Mouse (Mus musculus): ENCODE measurements around the gene Klhl21. TPM values are rescaled to one million over a fixed set of nuclear protein-coding genes. Genes with fewer than 3 reads are reported as not detected.

Gene Klhl21
- polyA plus RNA-seq, 1 experiment, result 13.3 TPM

- Histone ChIP-seq H3K27ac (ENCODE audit: insufficient read depth, low read depth, low read length) (no peak overlapping the region), H3K4me3 (ENCODE audit: insufficient read depth, low read length) (no peak overlapping the region), H3K4me1 (ENCODE audit: control insufficient read depth, insufficient read depth, low read length) (peaks cover 3% of the 10 kb centered on the region; the same call in 1 of the 2 replicates)
- no peak for TF ChIP-seq CTCF (IDR thresholded peaks at IDR 0.05; ENCODE audit: low read depth, low read length)
- no peak for TF ChIP-seq POLR2A (IDR thresholded peaks at IDR 0.05; ENCODE audit: borderline replicate concordance, low read depth, low read length)
Measured at GRCm38 (mm10) chr4:152044609-152045008, 36.0 kb downstream of the Klhl21 start.

DNA sequence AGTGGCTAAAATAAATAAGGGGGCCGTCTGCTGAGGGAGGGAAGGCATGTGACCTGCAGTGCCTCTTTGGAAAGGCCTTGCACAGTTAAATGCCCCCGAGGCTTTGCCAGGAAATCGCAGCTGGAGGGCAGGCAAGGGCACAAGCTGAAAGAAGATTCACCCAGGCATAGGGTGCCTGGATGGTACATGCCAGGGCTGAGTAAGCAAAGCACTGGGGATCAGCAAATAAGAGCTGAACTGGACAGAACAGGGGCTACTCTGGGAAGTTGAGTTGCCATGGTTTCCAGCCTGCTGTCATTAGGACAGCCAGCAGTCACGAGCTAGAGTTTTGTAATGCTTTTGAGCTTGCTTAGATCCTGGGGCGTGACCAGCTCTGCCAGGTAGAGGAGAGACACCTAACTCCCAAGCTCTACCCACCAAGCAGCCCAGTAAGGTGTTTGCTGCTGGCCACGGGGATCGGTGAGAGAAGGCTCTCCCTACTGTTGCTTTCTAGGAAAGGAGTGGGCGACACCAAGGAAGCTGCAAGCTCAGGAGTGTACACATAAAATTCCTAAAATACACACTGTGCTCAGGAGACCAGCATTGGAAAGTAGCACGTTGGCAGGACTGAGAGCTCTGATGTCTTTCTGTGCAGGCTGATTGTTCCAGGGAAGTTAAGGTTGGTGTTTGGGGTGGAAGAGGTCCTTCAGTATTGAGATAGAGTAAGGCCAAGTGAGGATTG lies 53.9 kb downstream of the Klhl21 start:
- Histone ChIP-seq H3K4me3 (ENCODE audit: insufficient read depth, low read length) (no peak overlapping the region), H3K27ac (ENCODE audit: insufficient read depth, low read depth, low read length) (peak overlapping the region; percentile 19; the same call in 1 of the 2 replicates), H3K4me1 (ENCODE audit: control insufficient read depth, insufficient read depth, low read length) (peaks cover 8% of the 10 kb centered on the region; the same call in 1 of the 2 replicates)
- TF ChIP-seq CTCF (IDR thresholded peaks at IDR 0.05; ENCODE audit: low read depth, low read length), result no peak
- no peak for TF ChIP-seq POLR2A (IDR thresholded peaks at IDR 0.05; ENCODE audit: borderline replicate concordance, low read depth, low read length)

DNA sequence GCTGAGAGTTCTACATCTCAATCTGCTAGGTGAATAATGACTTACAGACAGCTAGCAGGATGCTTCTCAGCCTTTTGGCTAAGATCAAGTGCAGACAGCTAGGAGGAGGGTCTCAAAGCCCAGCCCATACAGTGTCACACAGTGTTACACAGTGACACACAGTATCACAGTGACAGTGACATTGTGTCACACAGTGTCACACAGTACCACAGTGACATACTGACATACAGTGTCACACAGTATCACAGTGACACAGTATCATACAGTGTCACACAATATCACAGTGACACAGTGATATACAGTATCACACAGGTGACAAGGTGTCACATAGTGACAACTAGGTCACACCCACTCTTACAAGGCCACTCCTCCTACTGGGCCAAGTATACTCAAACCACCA lies 58.7 kb downstream of the Klhl21 start:
- H3K4me3 ChIP-seq (ENCODE audit: insufficient read depth, low read length), result no peak overlapping the region
- H3K27ac ChIP-seq (ENCODE audit: insufficient read depth, low read depth, low read length), result no peak overlapping the region
- H3K4me1 ChIP-seq (ENCODE audit: control insufficient read depth, insufficient read depth, low read length), result peaks cover 5% of the 10 kb centered on the region
- TF ChIP-seq POLR2A (IDR thresholded peaks at IDR 0.05; ENCODE audit: borderline replicate concordance, low read depth, low read length) (no peak), CTCF (IDR thresholded peaks at IDR 0.05; ENCODE audit: low read depth, low read length) (no peak)

Other genes starting within 250 kb of the Klhl21 start
- gene Camta1, start 146.9 kb upstream of the Klhl21 start, polyA plus RNA-seq (2012; ENCODE audit: insufficient read depth, insufficient read length, missing spikeins), result 26.3 and 40.7 TPM in 2 replicates
- 42.0 and 43.3 TPM in 2 replicates for gene Dnajc11, start 75.1 kb upstream of the Klhl21 start, polyA plus RNA-seq (2012; ENCODE audit: insufficient read depth, insufficient read length, missing spikeins)
- 29.8 and 33.7 TPM in 2 replicates for gene Thap3, start 19.8 kb upstream of the Klhl21 start, polyA plus RNA-seq (2012; ENCODE audit: insufficient read depth, insufficient read length, missing spikeins)
- gene Phf13, start 12.5 kb upstream of the Klhl21 start, polyA plus RNA-seq (2012; ENCODE audit: insufficient read depth, insufficient read length, missing spikeins), result 10.1 and 11.0 TPM in 2 replicates
- gene Zbtb48, start 18.9 kb downstream of the Klhl21 start, polyA plus RNA-seq (2012; ENCODE audit: insufficient read depth, insufficient read length, missing spikeins), result 7.5 and 11.4 TPM in 2 replicates
- gene Tas1r1, start 29.8 kb downstream of the Klhl21 start, polyA plus RNA-seq (2012; ENCODE audit: insufficient read depth, insufficient read length, missing spikeins), result not detected in 2 replicates
- gene Nol9, start 30.5 kb downstream of the Klhl21 start, polyA plus RNA-seq (2012; ENCODE audit: insufficient read depth, insufficient read length, missing spikeins), result 11.1 and 12.7 TPM in 2 replicates
- 2.6 and 3.0 TPM in 2 replicates for gene Plekhg5, start 63.7 kb downstream of the Klhl21 start, polyA plus RNA-seq (2012; ENCODE audit: insufficient read depth, insufficient read length, missing spikeins)
- not detected in 2 replicates for gene Tnfrsf25, start 107.1 kb downstream of the Klhl21 start, polyA plus RNA-seq (2012; ENCODE audit: insufficient read depth, insufficient read length, missing spikeins)
- 0.44 and 0.97 TPM in 2 replicates for gene Espn, start 143.6 kb downstream of the Klhl21 start, polyA plus RNA-seq (2012; ENCODE audit: insufficient read depth, insufficient read length, missing spikeins)
- not detected in 2 replicates for gene Hes2, start 150.1 kb downstream of the Klhl21 start, polyA plus RNA-seq (2012; ENCODE audit: insufficient read depth, insufficient read length, missing spikeins)
- gene Acot7, start 169.3 kb downstream of the Klhl21 start, polyA plus RNA-seq (2012; ENCODE audit: insufficient read depth, insufficient read length, missing spikeins), result 39.0 and 46.2 TPM in 2 replicates

Data from bone marrow macrophage, adult 2 months (primary cell).